In the genomic region with DNA sequence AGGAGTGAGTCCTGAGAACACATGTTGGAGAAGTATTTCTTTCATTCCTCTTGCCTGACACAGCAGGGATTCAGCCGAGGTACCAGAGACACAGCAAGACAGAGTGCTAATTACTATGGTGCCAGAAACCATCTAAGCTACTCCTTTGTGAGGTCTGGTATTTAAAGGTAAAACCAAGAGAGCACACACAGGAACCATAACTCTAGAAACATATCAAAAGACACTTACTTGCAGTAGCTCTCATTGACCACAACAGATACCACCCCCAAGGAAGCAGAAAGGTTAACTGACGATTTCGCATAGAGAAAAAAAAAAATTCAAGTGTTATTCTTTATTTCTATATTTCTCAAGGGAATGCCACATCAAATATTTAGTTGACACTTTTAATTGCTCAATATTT, we compare ENCODE assay signal across 25 mouse cellular contexts. TPM values are rescaled to one million over a fixed set of nuclear protein-coding genes. Genes with fewer than 3 reads are reported as not detected.
DNase-seq lines count a peak whose midpoint lies in the region; ATAC-seq and TF ChIP-seq lines count a peak whose summit lies in the region.
"Had no signal": no experiment of that assay in that cellular context is flagged by ENCODE, and none has a peak within 500 bp of the region (broad histone marks: within the 10 kb centered on the region; RNA-seq: fewer than 3 reads in every experiment).

No protein-coding gene starts in this region.

- no peak overlapping the region for H3K4me3 ChIP-seq in forebrain, postnatal 0 days (ENCODE audit: low read depth, low read length)
- H3K4me3 ChIP-seq: embryonic facial prominence, embryonic 12.5 days; embryonic facial prominence, embryonic 15.5 days; heart, adult 2 months; heart, embryonic 10.5 days; heart, embryonic 13.5 days; intestine, embryonic 15.5 days had no signal

- peak; percentile 57 for ATAC-seq in inflammation-experienced regulatory T-cells, adult 6 months
- ATAC-seq in forebrain, postnatal 0 days, result no peak
- ATAC-seq: forebrain, embryonic 14.5 days; hindbrain, postnatal 0 days; intestine, embryonic 15.5 days had no signal

- peaks cover 30% of the 10 kb centered on the region for H3K36me3 ChIP-seq in forebrain, postnatal 0 days (ENCODE audit: insufficient read depth)
- H3K36me3 ChIP-seq: embryonic facial prominence, embryonic 12.5 days; embryonic facial prominence, embryonic 15.5 days; heart, embryonic 10.5 days; heart, embryonic 13.5 days; intestine, embryonic 15.5 days had no signal

- no peak overlapping the region for H3K27ac ChIP-seq in forebrain, postnatal 0 days (ENCODE audit: low read depth, low read length)
- H3K27ac ChIP-seq: embryonic facial prominence, embryonic 12.5 days; embryonic facial prominence, embryonic 15.5 days; heart, adult 2 months; heart, embryonic 10.5 days; heart, embryonic 13.5 days; hindbrain, embryonic 14.5 days; hindbrain, postnatal 0 days; intestine, embryonic 15.5 days had no signal

- no peaks in the 10 kb centered on the region for H3K27me3 ChIP-seq in forebrain, postnatal 0 days (ENCODE audit: insufficient read depth, low read length)
- H3K27me3 ChIP-seq: embryonic facial prominence, embryonic 12.5 days; embryonic facial prominence, embryonic 15.5 days; heart, embryonic 13.5 days; intestine, embryonic 15.5 days had no signal

- 80% methylated on average over 3 of the region's 3 CpGs for WGBS in forebrain, postnatal 0 days

- no peak for TF ChIP-seq CTCF in forebrain, postnatal 0 days (IDR thresholded peaks at IDR 0.05; ENCODE audit: low read depth)

- H3K4me1 ChIP-seq in forebrain, postnatal 0 days (ENCODE audit: insufficient read depth), result no peaks in the 10 kb centered on the region
- H3K4me1 ChIP-seq: embryonic facial prominence, embryonic 12.5 days; embryonic facial prominence, embryonic 15.5 days; heart, embryonic 10.5 days; heart, embryonic 13.5 days; intestine, embryonic 15.5 days had no signal

- no peak overlapping the region for H3K9ac ChIP-seq in forebrain, postnatal 0 days
- H3K9ac ChIP-seq: embryonic facial prominence, embryonic 12.5 days; embryonic facial prominence, embryonic 15.5 days; heart, embryonic 13.5 days; hindbrain, embryonic 14.5 days; intestine, embryonic 15.5 days had no signal

- no peaks in the 10 kb centered on the region for H3K9me3 ChIP-seq in forebrain, postnatal 0 days (ENCODE audit: low read length)
- H3K9me3 ChIP-seq: embryonic facial prominence, embryonic 12.5 days; embryonic facial prominence, embryonic 15.5 days; heart, embryonic 10.5 days; heart, embryonic 13.5 days; intestine, embryonic 15.5 days had no signal

- peak; percentile 54 for DNase-seq in CD4-positive, CD25-positive, alpha-beta regulatory T cell, adult 2 months (ENCODE audit: low read depth, low spot score)
- peak; percentile 3 for DNase-seq in T-cell, adult 2 months (ENCODE audit: low spot score)
- no peak for DNase-seq in adrenal gland, postnatal 10 days
- DNase-seq in layer of hippocampus, adult 8-10 months (ENCODE audit: low spot score in 2 of 2), result no peak
- no peak for DNase-seq in forebrain, postnatal 0 days
- DNase-seq: adrenal gland, postnatal 14 days; cerebellum, adult 11 months; cerebellum, adult 2 months; cerebellum, adult 9-11 months; cerebellum, postnatal 25 days; gastrocnemius, postnatal 25 days; heart, adult 2 months; heart, postnatal 14 days; heart, postnatal 4 days had no signal

- no peak overlapping the region for H3K4me2 ChIP-seq in forebrain, postnatal 0 days (ENCODE audit: low read depth)
- H3K4me2 ChIP-seq: embryonic facial prominence, embryonic 12.5 days; embryonic facial prominence, embryonic 15.5 days; heart, embryonic 13.5 days; hindbrain, embryonic 14.5 days; intestine, embryonic 15.5 days had no signal

RNA-seq across cellular contexts. Expression of gene Cd200, which starts 27.0 kb away (rescaled TPM):
- polyA plus RNA-seq in inflammation-experienced regulatory T-cells, adult 6 months (2017; shearing (Covaris generic)), result 100 to 1,000 TPM in 2 of 3 experiments, 10 to 100 TPM in 1; 84.4 to 386 (median 244) TPM
- total RNA-seq in adrenal gland, postnatal 10 days (2021), result 10 to 100 TPM; 68.9 to 80.1 TPM
- 10 to 100 TPM; 73.9 to 89.3 (median 84.1) TPM for total RNA-seq in layer of hippocampus, adult 8-10 months (2022)
- 312 and 318 TPM in 2 replicates for total RNA-seq in forebrain, postnatal 0 days (2014; rRNA removed)
- polyA plus RNA-seq in forebrain, postnatal 0 days (2015; fragmentation: Nextera tagmentation; extraction: Ambion mirVana), result 433 and 445 TPM in 2 replicates
- total RNA-seq: granulocyte monocyte progenitor cell, adult 5-6 weeks; MEL had no signal

Comparison
In these comparisons a context has a peak if more than half of its experiments do, and no peak if none do; other contexts are left out.
1. DNase-seq: peak in CD4-positive, CD25-positive, alpha-beta regulatory T cell, adult 2 months (single experiment) and T-cell, adult 2 months (single experiment); none in adrenal gland, postnatal 10 days (single experiment), layer of hippocampus, adult 8-10 months (0 of 2) and forebrain, postnatal 0 days (single experiment).